In genomic region chr3:84355930-84356689, GRCm38 (mm10) we compare ENCODE assay signal across 8 mouse cellular contexts. TPM values are rescaled to one million over a fixed set of nuclear protein-coding genes. Genes with fewer than 3 reads are reported as not detected.
DNase-seq lines count a peak whose midpoint lies in the region; ATAC-seq lines count a peak whose summit lies in the region.

No protein-coding gene starts in this region.

- no peaks in the 10 kb centered on the region for H3K4me1 ChIP-seq in hindbrain, embryonic 11.5 days (replicated peaks; ENCODE audit: control insufficient read depth, insufficient read depth, low read length)
- H3K4me1 ChIP-seq in hindbrain, embryonic 10.5 days (replicated peaks): peaks cover 15% of the 10 kb centered on the region
- no peaks in the 10 kb centered on the region for H3K4me1 ChIP-seq in embryonic facial prominence, embryonic 11.5 days (ENCODE audit: control insufficient read depth, insufficient read depth, low read length)

- no peaks in the 10 kb centered on the region for H3K36me3 ChIP-seq in hindbrain, embryonic 11.5 days (ENCODE audit: control insufficient read depth, insufficient read depth, low read length)
- no peaks in the 10 kb centered on the region for H3K36me3 ChIP-seq in hindbrain, embryonic 10.5 days
- H3K36me3 ChIP-seq in embryonic facial prominence, embryonic 11.5 days (replicated peaks; ENCODE audit: control insufficient read depth, insufficient read depth, low read depth, low read length): no peaks in the 10 kb centered on the region

- no peak overlapping the region for H3K4me2 ChIP-seq in hindbrain, embryonic 11.5 days (replicated peaks; ENCODE audit: low read depth, low read length)
- no peak overlapping the region for H3K4me2 ChIP-seq in embryonic facial prominence, embryonic 11.5 days (ENCODE audit: low read depth, low read length)

- no peak for ATAC-seq in hindbrain, embryonic 11.5 days (ENCODE audit: low FRiP score)
- ATAC-seq in embryonic facial prominence, embryonic 11.5 days (replicated peaks; ENCODE audit: insufficient number of reproducible peaks, low FRiP score, low TSS enrichment, low read depth): 0 out of 2 replicates have a peak, but pooled peaks have one; percentile 65
- peak; percentile 81 for ATAC-seq in megakaryocyte, adult 5-6 weeks (ENCODE audit: poor library complexity, severe bottlenecking)

- no peak overlapping the region for H3K9ac ChIP-seq in hindbrain, embryonic 11.5 days (ENCODE audit: low read depth, low read length)
- H3K9ac ChIP-seq in embryonic facial prominence, embryonic 11.5 days (replicated peaks; ENCODE audit: low read length): no peak overlapping the region

- no peak overlapping the region for H3K4me3 ChIP-seq in hindbrain, embryonic 11.5 days (ENCODE audit: low read depth, low read length)
- no peak overlapping the region for H3K4me3 ChIP-seq in hindbrain, embryonic 10.5 days
- no peak overlapping the region for H3K4me3 ChIP-seq in embryonic facial prominence, embryonic 11.5 days (ENCODE audit: low read depth, low read length)

- intact Hi-C loops in heart, postnatal 10 days (cut with DNase I): loop anchor here (5.0 kb wide), 1 partner anchor 36 kb away; no protein-coding TSS in a partner anchor

- 57% methylated on average over 12 of the region's 12 CpGs for WGBS in hindbrain, embryonic 11.5 days
- WGBS in hindbrain, embryonic 10.5 days: 52% methylated on average over 12 of the region's 12 CpGs
- WGBS in embryonic facial prominence, embryonic 11.5 days: 47% methylated on average over 12 of the region's 12 CpGs

- no peak overlapping the region for H3K27ac ChIP-seq in hindbrain, embryonic 11.5 days (ENCODE audit: low read depth, low read length)
- no peak overlapping the region for H3K27ac ChIP-seq in hindbrain, embryonic 10.5 days
- no peak overlapping the region for H3K27ac ChIP-seq in embryonic facial prominence, embryonic 11.5 days (replicated peaks; ENCODE audit: low read depth, low read length)

- H3K9me3 ChIP-seq in hindbrain, embryonic 11.5 days (ENCODE audit: control insufficient read depth, low read length): no peaks in the 10 kb centered on the region
- no peaks in the 10 kb centered on the region for H3K9me3 ChIP-seq in hindbrain, embryonic 10.5 days
- H3K9me3 ChIP-seq in embryonic facial prominence, embryonic 11.5 days (replicated peaks; ENCODE audit: control insufficient read depth, low read length): no peaks in the 10 kb centered on the region

- peak; percentile 33 for DNase-seq in hindbrain, embryonic 11.5 days (ENCODE audit: low spot score)
- DNase-seq in hindbrain, embryonic 10.5 days (ENCODE audit: low spot score): no peak
- DNase-seq in Muller cell, postnatal 12 days (ENCODE audit: inconsistent ontology term): peak; percentile 79
- DNase-seq in embryonic facial prominence, embryonic 11.5 days (ENCODE audit: low spot score): peak; percentile 56
- DNase-seq in heart, postnatal 10 days: peak; percentile 84
- DNase-seq in layer of hippocampus, adult 9-11 months: peak; percentile 52
- DNase-seq in yolk sac, embryonic 10.5 days (ENCODE audit: low spot score): peak; percentile 34

- H3K27me3 ChIP-seq in hindbrain, embryonic 11.5 days (ENCODE audit: control insufficient read depth, insufficient read depth, low read length): no peaks in the 10 kb centered on the region
- no peaks in the 10 kb centered on the region for H3K27me3 ChIP-seq in hindbrain, embryonic 10.5 days (ENCODE audit: insufficient read depth, poor library complexity, severe bottlenecking)
- no peaks in the 10 kb centered on the region for H3K27me3 ChIP-seq in embryonic facial prominence, embryonic 11.5 days (ENCODE audit: control insufficient read depth, insufficient read depth, low read length)

RNA-seq across cellular contexts. Expression of gene Trim2, which starts 49.4 kb away (rescaled TPM):
- 104 and 109 TPM in 2 replicates for polyA plus RNA-seq in hindbrain, embryonic 11.5 days (2014; fragmentation: Nextera tagmentation; extraction: Ambion mirVana)
- polyA plus RNA-seq in hindbrain, embryonic 10.5 days (2016; fragmentation: Nextera tagmentation; extraction: Ambion mirVana): 65.9 and 87.0 TPM in 2 replicates
- polyA plus RNA-seq in embryonic facial prominence, embryonic 11.5 days (2014; fragmentation: Nextera tagmentation; extraction: Ambion mirVana): 37.4 and 37.7 TPM in 2 replicates
- total RNA-seq in heart, postnatal 10 days (2021): 1 to 10 TPM; 9.1 to 9.9 TPM
- 0.62 TPM in 1 of 2 replicates, not detected in the other for total RNA-seq in megakaryocyte, adult 5-6 weeks (2015)
- total RNA-seq in megakaryocyte, adult 5-6 weeks (2017): 0.99 and 1.7 TPM in 2 replicates
